In the genomic region with DNA sequence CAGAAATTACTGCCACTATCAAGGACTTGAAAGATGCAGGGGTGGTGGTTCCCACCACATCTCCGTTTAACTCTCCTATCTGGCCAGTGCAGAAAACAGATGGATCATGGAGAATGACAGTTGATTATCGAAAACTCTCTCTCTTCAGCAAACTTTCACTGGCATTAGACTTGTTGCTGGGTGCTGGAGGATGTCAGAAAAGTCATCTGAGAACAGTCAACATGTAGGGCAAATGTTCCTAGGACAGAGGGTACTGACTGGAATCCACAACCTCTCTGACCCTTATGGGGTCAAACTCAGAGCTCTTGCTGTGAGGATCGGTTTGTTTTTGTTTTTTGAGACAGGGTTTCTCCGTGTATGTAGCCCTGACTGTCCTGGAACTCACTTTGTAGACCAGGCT, we compare ENCODE assay signal across 8 mouse cellular contexts. TPM values are rescaled to one million over a fixed set of nuclear protein-coding genes. Genes with fewer than 3 reads are reported as not detected.
DNase-seq lines count a peak whose midpoint lies in the region; ATAC-seq and TF ChIP-seq lines count a peak whose summit lies in the region.
"Not testable (repeated sequence)": the region's sequence is repeated elsewhere in the genome, so short reads cannot be mapped to it uniquely, and the experiment has no call there.

No protein-coding gene starts in this region.

- 54% methylated on average over 4 of the region's 4 CpGs for WGBS in embryonic facial prominence, embryonic 12.5 days
- WGBS in forebrain, embryonic 15.5 days: 60% methylated on average over 4 of the region's 4 CpGs
- WGBS in hindbrain, embryonic 10.5 days: 51% methylated on average over 4 of the region's 4 CpGs
- WGBS in kidney, adult 2 months: 42% methylated on average over 4 of the region's 4 CpGs
- WGBS in liver, adult 2 months: 46% methylated on average over 4 of the region's 4 CpGs
- 54% methylated on average over 4 of the region's 4 CpGs for WGBS in neural tube, embryonic 13.5 days

- not testable (repeated sequence) for H3K36me3 ChIP-seq in E14TG2a.4 (ENCODE audit: insufficient read depth, low read length); embryonic facial prominence, embryonic 12.5 days; forebrain, embryonic 15.5 days; hindbrain, embryonic 10.5 days; kidney, adult 2 months (ENCODE audit: control insufficient read depth, insufficient read depth, low read length); liver, adult 2 months (ENCODE audit: control insufficient read depth, insufficient read depth, low read length); neural tube, embryonic 13.5 days
- peaks cover 20% of the 10 kb centered on the region for H3K36me3 ChIP-seq in megakaryocyte, embryonic 14.5 days (replicated peaks; ENCODE audit: low read length)

- 0 out of 2 replicates have a peak overlapping the region, but pooled peaks have one; percentile 95 for H3K9ac ChIP-seq in embryonic facial prominence, embryonic 12.5 days
- peak overlapping the region; percentile 99 for H3K9ac ChIP-seq in forebrain, embryonic 15.5 days (replicated peaks)
- not testable (repeated sequence) for H3K9ac ChIP-seq in liver, adult 2 months (ENCODE audit: low read depth, low read length)
- H3K9ac ChIP-seq in neural tube, embryonic 13.5 days: peak overlapping the region; percentile 85

- not testable (repeated sequence) for ATAC-seq in embryonic facial prominence, embryonic 12.5 days (ENCODE audit: insufficient number of reproducible peaks, insufficient read depth, low FRiP score, low TSS enrichment); forebrain, embryonic 15.5 days (replicated peaks); neural tube, embryonic 13.5 days (ENCODE audit: low read depth)

- H3K4me2 ChIP-seq in embryonic facial prominence, embryonic 12.5 days (replicated peaks): peak overlapping the region; percentile 75
- peak overlapping the region; percentile 48 for H3K4me2 ChIP-seq in forebrain, embryonic 15.5 days (replicated peaks)
- H3K4me2 ChIP-seq in neural tube, embryonic 13.5 days: peak overlapping the region; percentile 59

- peak overlapping the region; percentile 76; the same call in 1 of the 2 replicates for H3K27ac ChIP-seq in embryonic facial prominence, embryonic 12.5 days
- peak overlapping the region; percentile 93 for H3K27ac ChIP-seq in forebrain, embryonic 15.5 days (replicated peaks)
- peak overlapping the region; percentile 99 for H3K27ac ChIP-seq in hindbrain, embryonic 10.5 days
- H3K27ac ChIP-seq in kidney, adult 2 months (ENCODE audit: insufficient read depth, low read depth, low read length): peak overlapping the region; percentile 79
- peak overlapping the region; percentile 87 for H3K27ac ChIP-seq in liver, adult 2 months (replicated peaks; ENCODE audit: insufficient read depth, low read depth, low read length)
- peak overlapping the region; percentile 95 for H3K27ac ChIP-seq in neural tube, embryonic 13.5 days (replicated peaks)

- DNase-seq in hindbrain, embryonic 10.5 days (ENCODE audit: low spot score); kidney, adult 2 months: not testable (repeated sequence)
- peak; percentile 34 for DNase-seq in liver, adult 2 months (ENCODE audit: extremely low read depth, low read depth, low spot score)

- peaks cover 13% of the 10 kb centered on the region; the same call in 1 of the 2 replicates for H3K79me2 ChIP-seq in liver, adult 2 months (ENCODE audit: control insufficient read depth, insufficient read depth, low read length)

- peaks cover 40% of the 10 kb centered on the region for H3K4me1 ChIP-seq in E14TG2a.4 (replicated peaks; ENCODE audit: low read depth, low read length)
- peaks cover 18% of the 10 kb centered on the region for H3K4me1 ChIP-seq in embryonic facial prominence, embryonic 12.5 days
- H3K4me1 ChIP-seq in forebrain, embryonic 15.5 days: peaks cover 21% of the 10 kb centered on the region
- peaks cover 25% of the 10 kb centered on the region for H3K4me1 ChIP-seq in hindbrain, embryonic 10.5 days (replicated peaks)
- peaks cover 18% of the 10 kb centered on the region for H3K4me1 ChIP-seq in kidney, adult 2 months (ENCODE audit: control insufficient read depth, insufficient read depth, low read length)
- H3K4me1 ChIP-seq in liver, adult 2 months (ENCODE audit: control insufficient read depth, insufficient read depth, low read length): peaks cover 11% of the 10 kb centered on the region
- peaks cover 39% of the 10 kb centered on the region for H3K4me1 ChIP-seq in megakaryocyte, embryonic 14.5 days
- peaks cover 21% of the 10 kb centered on the region for H3K4me1 ChIP-seq in neural tube, embryonic 13.5 days (replicated peaks)

- not testable (repeated sequence) for H3K27me3 ChIP-seq in E14TG2a.4 (ENCODE audit: insufficient read depth, low read length); embryonic facial prominence, embryonic 12.5 days; forebrain, embryonic 15.5 days; hindbrain, embryonic 10.5 days (ENCODE audit: insufficient read depth, poor library complexity, severe bottlenecking); kidney, adult 2 months (replicated peaks; ENCODE audit: control insufficient read depth, insufficient read depth, low read length); liver, adult 2 months (ENCODE audit: control insufficient read depth, insufficient read depth, low read length); megakaryocyte, embryonic 14.5 days (replicated peaks); neural tube, embryonic 13.5 days

- H3K9me3 ChIP-seq in E14TG2a.4 (ENCODE audit: low read length); embryonic facial prominence, embryonic 12.5 days; forebrain, embryonic 15.5 days; hindbrain, embryonic 10.5 days; megakaryocyte, embryonic 14.5 days; neural tube, embryonic 13.5 days: not testable (repeated sequence)

- not testable (repeated sequence) for TF ChIP-seq POLR2A in kidney, adult 2 months (IDR thresholded peaks at IDR 0.05; ENCODE audit: low read depth, low read length); liver, adult 2 months (IDR thresholded peaks at IDR 0.05; ENCODE audit: extremely low read depth, insufficient read depth, low read length)

- TF ChIP-seq CTCF in E14TG2a.4 (conservative IDR thresholded peaks at IDR 0.05; ENCODE audit: low read length); kidney, adult 2 months (conservative IDR thresholded peaks at IDR 0.05; ENCODE audit: insufficient read depth, insufficient read length, low read depth, low read length); liver, adult 2 months (IDR thresholded peaks at IDR 0.05; ENCODE audit: low read depth, low read length): not testable (repeated sequence)

- peak overlapping the region; percentile 91 for H3K4me3 ChIP-seq in E14TG2a.4 (replicated peaks; ENCODE audit: low read length)
- H3K4me3 ChIP-seq in embryonic facial prominence, embryonic 12.5 days: peak overlapping the region; percentile 93
- peak overlapping the region; percentile 98 for H3K4me3 ChIP-seq in forebrain, embryonic 15.5 days
- H3K4me3 ChIP-seq in hindbrain, embryonic 10.5 days: peak overlapping the region; percentile 99
- peak overlapping the region; percentile 73; the same call in 1 of the 2 replicates for H3K4me3 ChIP-seq in kidney, adult 2 months (ENCODE audit: insufficient read depth, low read depth, low read length)
- not testable (repeated sequence) for H3K4me3 ChIP-seq in liver, adult 2 months (ENCODE audit: insufficient read depth, low read depth, low read length)
- H3K4me3 ChIP-seq in megakaryocyte, embryonic 14.5 days (replicated peaks): peak overlapping the region; percentile 93
- H3K4me3 ChIP-seq in neural tube, embryonic 13.5 days: peak overlapping the region; percentile 95

RNA-seq across cellular contexts. Expression of a gene that starts 0.9 kb away (rescaled TPM):
- 203 and 208 TPM in 2 replicates for polyA plus RNA-seq in embryonic facial prominence, embryonic 12.5 days (2016; fragmentation: Nextera tagmentation; extraction: Ambion mirVana)
- 205 and 222 TPM in 2 replicates for polyA plus RNA-seq in forebrain, embryonic 15.5 days (2015; fragmentation: Nextera tagmentation; extraction: Ambion mirVana)
- 179 and 194 TPM in 2 replicates for polyA plus RNA-seq in hindbrain, embryonic 10.5 days (2016; fragmentation: Nextera tagmentation; extraction: Ambion mirVana)
- polyA plus RNA-seq in kidney, adult 2 months (2012; rRNA removed): 129 and 135 TPM in 2 replicates
- total RNA-seq in liver, adult 2 months (2014; rRNA removed): 30.6 and 30.9 TPM in 2 replicates
- polyA plus RNA-seq in liver, adult 2 months (2012; rRNA removed): 29.9 and 39.3 TPM in 2 replicates
- polyA plus RNA-seq in megakaryocyte, embryonic 14.5 days (2012; ENCODE audit: insufficient read depth, low replicate concordance): 255 and 447 TPM in 2 replicates
- 208 and 221 TPM in 2 replicates for polyA plus RNA-seq in neural tube, embryonic 13.5 days (2015; fragmentation: Nextera tagmentation; extraction: Ambion mirVana)

RNA-seq across cellular contexts. Expression of a gene that starts 46.9 kb away (rescaled TPM):
- polyA plus RNA-seq in embryonic facial prominence, embryonic 12.5 days (2016; fragmentation: Nextera tagmentation; extraction: Ambion mirVana): 12.9 and 20.6 TPM in 2 replicates
- 21.2 and 24.4 TPM in 2 replicates for polyA plus RNA-seq in forebrain, embryonic 15.5 days (2015; fragmentation: Nextera tagmentation; extraction: Ambion mirVana)
- 7.2 and 9.4 TPM in 2 replicates for polyA plus RNA-seq in hindbrain, embryonic 10.5 days (2016; fragmentation: Nextera tagmentation; extraction: Ambion mirVana)
- polyA plus RNA-seq in kidney, adult 2 months (2012; rRNA removed): 8.1 and 8.6 TPM in 2 replicates
- total RNA-seq in liver, adult 2 months (2014; rRNA removed): 9.1 and 11.9 TPM in 2 replicates
- 16.9 and 20.5 TPM in 2 replicates for polyA plus RNA-seq in liver, adult 2 months (2012; rRNA removed)
- 8.6 and 17.1 TPM in 2 replicates for polyA plus RNA-seq in megakaryocyte, embryonic 14.5 days (2012; ENCODE audit: insufficient read depth, low replicate concordance)
- polyA plus RNA-seq in neural tube, embryonic 13.5 days (2015; fragmentation: Nextera tagmentation; extraction: Ambion mirVana): 15.0 and 16.7 TPM in 2 replicates

RNA-seq across cellular contexts. Expression of a gene that starts 58.8 kb away (rescaled TPM):
- polyA plus RNA-seq in embryonic facial prominence, embryonic 12.5 days (2016; fragmentation: Nextera tagmentation; extraction: Ambion mirVana): 12.0 and 12.6 TPM in 2 replicates
- 6.4 and 7.0 TPM in 2 replicates for polyA plus RNA-seq in forebrain, embryonic 15.5 days (2015; fragmentation: Nextera tagmentation; extraction: Ambion mirVana)
- 5.2 and 5.6 TPM in 2 replicates for polyA plus RNA-seq in hindbrain, embryonic 10.5 days (2016; fragmentation: Nextera tagmentation; extraction: Ambion mirVana)
- 11.4 and 13.6 TPM in 2 replicates for polyA plus RNA-seq in kidney, adult 2 months (2012; rRNA removed)
- total RNA-seq in liver, adult 2 months (2014; rRNA removed): 6.2 and 7.7 TPM in 2 replicates
- polyA plus RNA-seq in liver, adult 2 months (2012; rRNA removed): 6.2 and 13.4 TPM in 2 replicates
- 2.0 and 7.5 TPM in 2 replicates for polyA plus RNA-seq in megakaryocyte, embryonic 14.5 days (2012; ENCODE audit: insufficient read depth, low replicate concordance)
- polyA plus RNA-seq in neural tube, embryonic 13.5 days (2015; fragmentation: Nextera tagmentation; extraction: Ambion mirVana): 8.1 and 11.3 TPM in 2 replicates
